Mouse (Mus musculus): ENCODE results near the gene Syt9.

Syt9 gene

DNA sequence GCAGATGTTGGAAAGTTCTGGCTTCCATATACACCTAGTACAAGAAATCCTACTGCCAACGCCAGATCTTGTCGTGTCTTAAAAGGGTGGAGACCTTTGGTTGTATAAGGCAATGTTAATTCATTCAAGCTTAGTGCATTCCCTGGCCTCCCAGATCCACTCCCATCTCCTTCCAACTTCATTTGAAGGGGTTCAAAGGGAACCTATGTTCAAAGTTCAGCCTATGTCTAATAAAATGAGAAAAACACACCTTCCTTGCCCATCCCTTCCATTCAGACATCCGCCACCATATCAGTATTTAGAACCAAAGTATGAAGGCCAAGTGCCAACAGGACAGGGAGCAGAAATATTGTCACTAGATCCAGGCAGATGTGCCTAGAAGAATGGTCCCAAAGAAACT, 177.3 kb downstream of the Syt9 start:
- H3K36me3 ChIP-seq (ENCODE audit: control insufficient read depth, insufficient read depth, low read length, poor library complexity, severe bottlenecking), result no peaks in the 10 kb centered on the region
- DNase-seq (ENCODE audit: low read depth, low spot score), result no peak
- H3K27me3 ChIP-seq (ENCODE audit: control insufficient read depth, insufficient read depth, low read length, poor library complexity, severe bottlenecking), result no peaks in the 10 kb centered on the region

DNA sequence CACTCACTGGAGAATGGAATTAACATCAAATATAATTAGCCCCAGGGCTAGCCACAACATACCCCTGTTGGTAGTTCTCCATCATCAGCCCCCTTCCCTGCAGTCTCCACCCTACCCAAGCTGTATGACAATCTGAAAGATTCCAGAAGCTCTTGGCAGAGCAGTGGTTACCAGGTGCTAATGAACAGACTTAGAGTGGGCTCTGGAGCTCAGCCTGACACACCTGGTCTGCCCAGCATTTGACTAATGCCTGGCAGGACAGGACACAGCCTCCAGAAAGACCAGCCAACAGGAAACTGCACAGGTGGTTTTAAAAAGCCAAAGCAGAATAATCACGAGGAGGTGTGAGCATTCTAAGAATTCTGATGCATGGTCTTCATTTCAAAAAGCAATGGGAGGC, 182.9 kb downstream of the Syt9 start:
- H3K36me3 ChIP-seq (ENCODE audit: control insufficient read depth, insufficient read depth, low read length, poor library complexity, severe bottlenecking), result no peaks in the 10 kb centered on the region
- H3K27me3 ChIP-seq (ENCODE audit: control insufficient read depth, insufficient read depth, low read length, poor library complexity, severe bottlenecking), result no peaks in the 10 kb centered on the region
- no peak for DNase-seq (ENCODE audit: low read depth, low spot score)

GRCm38 (mm10) chr7:107555906-107556305, 185.4 kb downstream of the Syt9 start:
- Histone ChIP-seq H3K27me3 (ENCODE audit: control insufficient read depth, insufficient read depth, low read length, poor library complexity, severe bottlenecking) (no peaks in the 10 kb centered on the region), H3K36me3 (ENCODE audit: control insufficient read depth, insufficient read depth, low read length, poor library complexity, severe bottlenecking) (no peaks in the 10 kb centered on the region)
- peak; percentile 25 for DNase-seq (ENCODE audit: low read depth, low spot score)

DNA sequence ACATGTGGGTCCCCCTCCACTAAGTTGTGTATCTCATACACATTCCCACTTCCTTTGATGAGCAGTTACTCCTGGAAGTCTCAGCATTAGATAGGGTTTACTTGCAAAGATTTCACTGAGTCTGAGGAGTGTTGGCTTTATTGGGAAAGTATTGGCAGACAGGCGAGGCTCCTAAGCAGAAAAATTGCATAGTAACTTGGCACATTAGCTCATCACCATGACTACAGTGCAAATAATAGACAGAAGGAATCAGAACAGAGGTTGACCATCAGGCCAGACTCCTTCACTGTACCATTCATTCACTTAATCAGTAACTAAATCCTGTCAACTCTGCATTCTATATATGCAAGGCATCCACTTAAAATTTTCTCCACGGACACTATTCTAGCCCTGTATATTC, 190.1 kb downstream of the Syt9 start:
- Histone ChIP-seq H3K27me3 (ENCODE audit: control insufficient read depth, insufficient read depth, low read length, poor library complexity, severe bottlenecking) (no peaks in the 10 kb centered on the region), H3K36me3 (ENCODE audit: control insufficient read depth, insufficient read depth, low read length, poor library complexity, severe bottlenecking) (no peaks in the 10 kb centered on the region)
- DNase-seq (ENCODE audit: low read depth, low spot score), result no peak

GRCm38 (mm10) chr7:107561584-107561983, 191.1 kb downstream of the Syt9 start:
- no peaks in the 10 kb centered on the region for H3K36me3 ChIP-seq (ENCODE audit: control insufficient read depth, insufficient read depth, low read length, poor library complexity, severe bottlenecking)
- DNase-seq (ENCODE audit: low read depth, low spot score), result no peak
- H3K27me3 ChIP-seq (ENCODE audit: control insufficient read depth, insufficient read depth, low read length, poor library complexity, severe bottlenecking), result no peaks in the 10 kb centered on the region

DNA sequence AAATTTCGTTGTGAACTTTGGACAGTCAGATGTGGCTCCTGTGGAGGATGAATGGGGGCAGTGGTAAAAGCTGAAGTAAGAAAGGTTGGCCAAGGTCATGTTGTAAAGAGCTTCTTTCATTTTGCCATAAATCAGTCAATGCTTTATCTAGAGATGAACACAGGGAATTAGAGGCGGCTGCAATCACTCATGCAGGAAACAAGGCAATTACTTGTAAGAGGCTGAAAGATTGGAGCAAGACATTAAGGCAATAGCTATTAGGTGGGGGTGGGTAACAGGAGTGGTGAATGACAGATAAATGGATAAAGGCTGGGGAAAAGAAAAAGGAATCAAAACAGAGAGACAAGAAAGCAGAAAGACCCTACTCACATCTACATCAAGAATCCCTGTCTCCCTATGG, 193.2 kb downstream of the Syt9 start:
- no peaks in the 10 kb centered on the region for H3K36me3 ChIP-seq (ENCODE audit: control insufficient read depth, insufficient read depth, low read length, poor library complexity, severe bottlenecking)
- no peak for DNase-seq (ENCODE audit: low read depth, low spot score)
- H3K27me3 ChIP-seq (ENCODE audit: control insufficient read depth, insufficient read depth, low read length, poor library complexity, severe bottlenecking), result no peaks in the 10 kb centered on the region

DNA sequence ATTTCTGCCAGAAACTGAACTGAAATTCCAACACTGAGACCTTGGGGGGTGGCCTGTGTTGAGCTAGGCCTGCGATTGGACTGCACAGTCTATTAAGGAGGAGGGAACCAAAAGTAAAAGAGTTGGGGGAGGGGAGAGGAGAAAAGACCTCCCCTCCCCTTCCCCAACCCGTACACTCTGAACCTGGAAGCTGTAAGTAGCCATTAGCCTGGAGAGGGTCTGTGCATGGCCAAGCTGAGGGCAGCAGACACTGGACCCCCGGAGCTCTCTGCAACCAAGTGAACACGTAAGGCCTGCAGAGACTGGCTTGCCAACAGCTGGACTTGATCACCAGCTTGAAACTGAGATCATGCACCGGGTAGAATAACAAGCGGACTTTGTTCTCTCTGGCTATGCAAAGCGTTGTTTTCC, 196.7 kb downstream of the Syt9 start, which contains the start of gene Olfml1:
Olfml1 (plus strand) TSS at position 186 of the 411 bp plus-strand sequence.
- Histone ChIP-seq H3K27me3 (ENCODE audit: control insufficient read depth, insufficient read depth, low read length, poor library complexity, severe bottlenecking) (no peaks in the 10 kb centered on the region), H3K36me3 (ENCODE audit: control insufficient read depth, insufficient read depth, low read length, poor library complexity, severe bottlenecking) (no peaks in the 10 kb centered on the region)
- no peak for DNase-seq (ENCODE audit: low read depth, low spot score)

DNA sequence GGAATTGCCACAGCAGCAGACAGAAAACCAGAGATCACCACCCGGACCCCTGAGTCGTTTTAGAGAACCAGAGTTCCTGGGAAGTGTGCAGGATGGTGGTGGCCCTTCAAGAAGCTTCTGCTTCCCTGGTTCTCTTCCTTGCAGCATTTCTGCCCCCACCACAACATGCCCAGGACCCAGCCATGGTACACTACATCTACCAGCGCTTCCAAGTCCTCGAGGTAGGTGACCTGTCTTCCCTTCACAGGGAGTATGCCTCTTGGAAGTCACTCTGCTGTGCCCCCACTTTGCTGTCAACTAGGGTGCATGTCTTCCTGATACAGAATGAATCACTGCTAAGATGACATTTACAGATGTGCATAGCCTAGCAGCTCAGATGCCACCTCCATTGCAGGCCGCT, 197.1 kb downstream of the Syt9 start:
- Histone ChIP-seq H3K27me3 (ENCODE audit: control insufficient read depth, insufficient read depth, low read length, poor library complexity, severe bottlenecking) (no peaks in the 10 kb centered on the region), H3K36me3 (ENCODE audit: control insufficient read depth, insufficient read depth, low read length, poor library complexity, severe bottlenecking) (no peaks in the 10 kb centered on the region)
- DNase-seq (ENCODE audit: low read depth, low spot score), result no peak

GRCm38 (mm10) chr7:107568971-107569370, 198.4 kb downstream of the Syt9 start:
- H3K27me3 ChIP-seq (ENCODE audit: control insufficient read depth, insufficient read depth, low read length, poor library complexity, severe bottlenecking), result no peaks in the 10 kb centered on the region
- H3K36me3 ChIP-seq (ENCODE audit: control insufficient read depth, insufficient read depth, low read length, poor library complexity, severe bottlenecking), result no peaks in the 10 kb centered on the region
- DNase-seq (ENCODE audit: low read depth, low spot score), result no peak

- Histone ChIP-seq H3K36me3 (ENCODE audit: control insufficient read depth, insufficient read depth, low read length, poor library complexity, severe bottlenecking) (no peaks in the 10 kb centered on the region), H3K27me3 (ENCODE audit: control insufficient read depth, insufficient read depth, low read length, poor library complexity, severe bottlenecking) (no peaks in the 10 kb centered on the region)
- peak; percentile 36 for DNase-seq (ENCODE audit: low read depth, low spot score)
Observed at GRCm38 (mm10) chr7:107573856-107574255, 203.3 kb downstream of the Syt9 start.

GRCm38 (mm10) chr7:107574276-107574675, 203.7 kb downstream of the Syt9 start:
- no peaks in the 10 kb centered on the region for H3K27me3 ChIP-seq (ENCODE audit: control insufficient read depth, insufficient read depth, low read length, poor library complexity, severe bottlenecking)
- DNase-seq (ENCODE audit: low read depth, low spot score), result no peak
- no peaks in the 10 kb centered on the region for H3K36me3 ChIP-seq (ENCODE audit: control insufficient read depth, insufficient read depth, low read length, poor library complexity, severe bottlenecking)

GRCm38 (mm10) chr7:107592641-107593040, 222.1 kb downstream of the Syt9 start:
- no peaks in the 10 kb centered on the region for H3K27me3 ChIP-seq (ENCODE audit: control insufficient read depth, insufficient read depth, low read length, poor library complexity, severe bottlenecking)
- peak; percentile 30 for DNase-seq (ENCODE audit: low read depth, low spot score)
- no peaks in the 10 kb centered on the region for H3K36me3 ChIP-seq (ENCODE audit: control insufficient read depth, insufficient read depth, low read length, poor library complexity, severe bottlenecking)

DNA sequence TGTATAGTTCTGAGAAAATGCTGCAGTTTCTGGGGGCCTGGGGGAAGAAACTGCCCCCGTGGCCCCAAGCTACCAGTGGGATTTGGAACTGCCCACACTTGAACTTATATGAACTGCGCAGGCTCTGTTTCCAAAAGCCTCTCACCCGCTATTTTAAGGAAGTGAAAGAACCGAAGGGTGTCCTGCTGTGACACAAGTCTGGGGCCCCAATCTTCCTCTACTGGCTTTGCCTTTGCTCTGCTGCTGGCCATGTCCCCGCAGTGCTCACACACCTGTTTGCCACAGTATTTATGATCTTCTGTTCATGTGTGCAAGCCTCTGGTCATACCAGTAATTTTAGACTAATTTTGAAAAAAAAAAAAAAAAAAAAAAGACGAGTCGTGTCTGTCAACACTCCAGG, 223.4 kb downstream of the Syt9 start:
- Histone ChIP-seq H3K36me3 (ENCODE audit: control insufficient read depth, insufficient read depth, low read length, poor library complexity, severe bottlenecking) (no peaks in the 10 kb centered on the region), H3K27me3 (ENCODE audit: control insufficient read depth, insufficient read depth, low read length, poor library complexity, severe bottlenecking) (no peaks in the 10 kb centered on the region)
- DNase-seq (ENCODE audit: low read depth, low spot score), result peak; percentile 83

- peak; percentile 79 for DNase-seq (ENCODE audit: low read depth, low spot score)
- Histone ChIP-seq H3K36me3 (ENCODE audit: control insufficient read depth, insufficient read depth, low read length, poor library complexity, severe bottlenecking) (no peaks in the 10 kb centered on the region), H3K27me3 (ENCODE audit: control insufficient read depth, insufficient read depth, low read length, poor library complexity, severe bottlenecking) (no peaks in the 10 kb centered on the region)
Observed at GRCm38 (mm10) chr7:107594325-107594856, 223.9 kb downstream of the Syt9 start.

DNA sequence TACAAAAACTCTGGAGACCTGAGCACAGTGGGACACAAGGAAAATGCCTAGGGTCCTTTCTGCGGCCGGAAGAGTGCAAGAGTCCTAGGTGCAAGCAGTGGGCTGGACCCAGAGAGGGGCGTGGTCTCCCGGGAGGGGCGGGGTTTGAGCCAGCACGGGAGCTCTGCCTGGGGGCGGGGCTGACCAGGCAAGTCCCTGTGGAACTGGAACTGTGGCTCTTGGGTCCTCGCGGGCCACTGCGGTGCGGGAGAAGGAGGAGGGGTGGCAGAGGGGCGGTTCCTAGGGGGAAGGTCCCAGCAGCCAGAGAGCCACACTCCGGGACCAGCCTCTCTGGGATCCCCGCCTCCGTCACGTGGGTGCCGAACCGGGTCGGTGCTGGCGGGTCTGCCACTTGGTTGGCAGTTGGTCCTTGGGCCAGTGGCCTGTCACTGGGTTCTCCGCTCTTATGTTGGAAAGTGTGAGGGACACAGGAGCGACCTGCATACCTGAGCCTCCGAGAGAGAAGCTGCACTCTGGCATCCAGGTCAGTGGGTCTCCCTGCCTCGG, 224.4 kb downstream of the Syt9 start, which contains the start of gene Ppfibp2:
Ppfibp2 (plus strand) TSS at position 351 of the 546 bp plus-strand sequence.
- peak; percentile 89 for DNase-seq (ENCODE audit: low read depth, low spot score)
- H3K27me3 ChIP-seq (ENCODE audit: control insufficient read depth, insufficient read depth, low read length, poor library complexity, severe bottlenecking), result no peaks in the 10 kb centered on the region
- H3K36me3 ChIP-seq (ENCODE audit: control insufficient read depth, insufficient read depth, low read length, poor library complexity, severe bottlenecking), result no peaks in the 10 kb centered on the region

DNA sequence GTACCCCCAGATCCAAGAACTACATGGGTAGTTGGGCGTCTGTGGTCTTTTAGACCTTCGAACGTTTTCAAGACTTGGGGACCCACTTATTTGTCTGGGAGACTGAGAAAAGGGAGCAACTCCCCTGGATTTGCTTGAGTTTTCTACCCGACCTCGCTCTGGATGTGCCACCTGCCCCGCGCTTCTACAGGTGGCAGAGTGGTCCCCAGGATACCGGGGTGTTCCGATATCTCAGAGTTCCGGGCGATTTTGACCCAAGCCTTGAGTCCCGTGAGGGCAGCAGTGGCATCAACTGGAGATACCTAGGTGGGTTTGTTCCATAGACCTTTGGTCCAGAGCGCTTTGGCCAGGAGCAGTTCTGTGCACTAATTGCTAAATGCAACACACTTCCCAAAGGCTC, 224.9 kb downstream of the Syt9 start:
- no peak for DNase-seq (ENCODE audit: low read depth, low spot score)
- Histone ChIP-seq H3K27me3 (ENCODE audit: control insufficient read depth, insufficient read depth, low read length, poor library complexity, severe bottlenecking) (no peaks in the 10 kb centered on the region), H3K36me3 (ENCODE audit: control insufficient read depth, insufficient read depth, low read length, poor library complexity, severe bottlenecking) (no peaks in the 10 kb centered on the region)
